In the genomic region with DNA sequence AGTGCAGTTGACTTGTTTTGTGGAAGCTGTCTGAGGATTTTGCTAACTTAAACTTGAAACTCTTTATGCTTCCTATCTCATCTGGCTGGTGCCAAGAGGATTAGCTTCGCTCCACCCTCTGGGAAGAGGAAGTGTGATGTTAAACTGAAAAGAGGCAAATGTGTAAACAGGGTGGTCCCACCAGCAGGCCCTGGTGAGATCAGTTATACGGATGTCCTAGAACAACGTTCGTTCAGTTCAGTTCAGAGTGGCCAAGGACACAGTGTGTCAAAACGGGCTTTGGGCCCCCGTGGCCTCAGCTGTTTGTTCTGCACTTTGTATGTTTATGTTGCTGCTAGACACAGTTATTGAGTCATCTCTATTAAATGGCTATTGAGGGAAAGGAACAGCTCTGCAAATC, we compare ENCODE assay signal across 20 mouse cellular contexts. TPM values are rescaled to one million over a fixed set of nuclear protein-coding genes. Genes with fewer than 3 reads are reported as not detected.
DNase-seq lines count a peak whose midpoint lies in the region; ATAC-seq and TF ChIP-seq lines count a peak whose summit lies in the region.
"Had no signal": no experiment of that assay in that cellular context is flagged by ENCODE, and none has a peak within 500 bp of the region (broad histone marks: within the 10 kb centered on the region; RNA-seq: fewer than 3 reads in every experiment).

No protein-coding gene starts in this region.

- no peak overlapping the region for H3K4me3 ChIP-seq in liver, embryonic 16.5 days (ENCODE audit: low read depth, low read length)
- H3K4me3 ChIP-seq in liver, embryonic 12.5 days: no peak overlapping the region
- H3K4me3 ChIP-seq in stomach, postnatal 0 days (ENCODE audit: low read depth, low read length): no peak overlapping the region
- H3K4me3 ChIP-seq: embryonic facial prominence, embryonic 13.5 days; hindbrain, embryonic 10.5 days; liver, embryonic 15.5 days; stomach, embryonic 15.5 days had no signal

- ATAC-seq in liver, embryonic 16.5 days (ENCODE audit: low read depth): peak; percentile 58; the same call in 1 of the 2 replicates
- no peak for ATAC-seq in liver, embryonic 12.5 days
- ATAC-seq in stomach, postnatal 0 days (ENCODE audit: low FRiP score, low TSS enrichment): peak; percentile 72; the same call in 1 of the 2 replicates
- ATAC-seq: forebrain, embryonic 14.5 days had no signal

- TF ChIP-seq EP300 in stomach, postnatal 0 days (optimal IDR thresholded peaks at IDR 0.05): no peak

- no peak for TF ChIP-seq CTCF in stomach, postnatal 0 days (IDR thresholded peaks at IDR 0.05; ENCODE audit: low read depth)

- H3K36me3 ChIP-seq in liver, embryonic 16.5 days (ENCODE audit: control insufficient read depth, insufficient read depth): no peaks in the 10 kb centered on the region
- no peaks in the 10 kb centered on the region for H3K36me3 ChIP-seq in liver, embryonic 12.5 days
- H3K36me3 ChIP-seq in stomach, postnatal 0 days (ENCODE audit: control insufficient read depth, insufficient read depth, low read length): no peaks in the 10 kb centered on the region
- H3K36me3 ChIP-seq: embryonic facial prominence, embryonic 13.5 days; hindbrain, embryonic 10.5 days; liver, embryonic 15.5 days; stomach, embryonic 15.5 days had no signal

- H3K27ac ChIP-seq in liver, embryonic 16.5 days (ENCODE audit: low read length): no peak overlapping the region
- H3K27ac ChIP-seq in liver, embryonic 12.5 days: no peak overlapping the region
- H3K27ac ChIP-seq in stomach, postnatal 0 days (replicated peaks): no peak overlapping the region
- H3K27ac ChIP-seq: embryonic facial prominence, embryonic 13.5 days; hindbrain, embryonic 10.5 days; liver, embryonic 15.5 days; stomach, embryonic 15.5 days had no signal

- H3K27me3 ChIP-seq in liver, embryonic 16.5 days (ENCODE audit: control insufficient read depth, insufficient read depth, low read depth, low read length): no peaks in the 10 kb centered on the region
- H3K27me3 ChIP-seq in liver, embryonic 12.5 days (replicated peaks): no peaks in the 10 kb centered on the region
- H3K27me3 ChIP-seq in stomach, postnatal 0 days (ENCODE audit: control insufficient read depth, insufficient read depth, low read length): no peaks in the 10 kb centered on the region
- H3K27me3 ChIP-seq: embryonic facial prominence, embryonic 13.5 days; liver, embryonic 15.5 days; stomach, embryonic 15.5 days had no signal

- no peaks in the 10 kb centered on the region for H3K4me1 ChIP-seq in liver, embryonic 16.5 days (ENCODE audit: control insufficient read depth, low read depth, low read length)
- peaks cover 5% of the 10 kb centered on the region for H3K4me1 ChIP-seq in liver, embryonic 12.5 days
- no peaks in the 10 kb centered on the region for H3K4me1 ChIP-seq in stomach, postnatal 0 days (replicated peaks; ENCODE audit: control insufficient read depth, insufficient read depth)
- H3K4me1 ChIP-seq: embryonic facial prominence, embryonic 13.5 days had no signal

- no peak overlapping the region for H3K4me2 ChIP-seq in liver, embryonic 16.5 days (ENCODE audit: low read depth, low read length)
- no peak overlapping the region for H3K4me2 ChIP-seq in liver, embryonic 12.5 days
- H3K4me2 ChIP-seq in stomach, postnatal 0 days (replicated peaks; ENCODE audit: low read depth): no peak overlapping the region
- H3K4me2 ChIP-seq: embryonic facial prominence, embryonic 13.5 days; liver, embryonic 15.5 days; stomach, embryonic 15.5 days had no signal

- peak; percentile 46 to 72 for DNase-seq in adrenal gland, adult (ENCODE audit: inconsistent age in 2 of 2, low spot score in 1 of 2)
- DNase-seq in adrenal gland, adult 2 months: no peak
- DNase-seq in urinary bladder, postnatal 36 days (ENCODE audit: low spot score in 2 of 2): peak; percentile 11 to 18
- no peak for DNase-seq in urinary bladder, postnatal 25 days (ENCODE audit: low spot score)
- DNase-seq in stomach, postnatal 0 days (ENCODE audit: low spot score): no peak
- DNase-seq in layer of hippocampus, postnatal 36 days: no peak
- DNase-seq: cerebellum, adult 9-10 months; gastrocnemius, postnatal 25 days; kidney, adult 9 months; kidney, postnatal 25 days; layer of hippocampus, adult 9-11 months; right cerebral cortex, postnatal 25 days; thymus, postnatal 14 days had no signal

- 48% methylated on average over 6 of the region's 6 CpGs for WGBS in liver, embryonic 16.5 days (ENCODE audit: insufficient replicate concordance)
- WGBS in liver, embryonic 12.5 days (ENCODE audit: insufficient replicate concordance): 70% methylated on average over 6 of the region's 6 CpGs
- 35% methylated on average over 6 of the region's 6 CpGs for WGBS in stomach, postnatal 0 days

- no peaks in the 10 kb centered on the region for H3K9me3 ChIP-seq in liver, embryonic 16.5 days (replicated peaks; ENCODE audit: control insufficient read depth, low read length)
- no peaks in the 10 kb centered on the region for H3K9me3 ChIP-seq in liver, embryonic 12.5 days (replicated peaks)
- no peaks in the 10 kb centered on the region for H3K9me3 ChIP-seq in stomach, postnatal 0 days (ENCODE audit: control insufficient read depth, low read length)
- H3K9me3 ChIP-seq: embryonic facial prominence, embryonic 13.5 days; hindbrain, embryonic 10.5 days; liver, embryonic 15.5 days; stomach, embryonic 15.5 days had no signal

- H3K9ac ChIP-seq in liver, embryonic 16.5 days (ENCODE audit: low read depth, low read length): no peak overlapping the region
- no peak overlapping the region for H3K9ac ChIP-seq in liver, embryonic 12.5 days
- H3K9ac ChIP-seq in stomach, postnatal 0 days (ENCODE audit: low read length): no peak overlapping the region
- H3K9ac ChIP-seq: embryonic facial prominence, embryonic 13.5 days; liver, embryonic 15.5 days; stomach, embryonic 15.5 days had no signal

RNA-seq across cellular contexts. Expression of a gene that starts 36.9 kb away (rescaled TPM):
- total RNA-seq in adrenal gland, adult 2 months (2021): 100 to 1,000 TPM; 169 to 179 TPM
- 30.4 and 38.5 TPM in 2 replicates for polyA plus RNA-seq in adrenal gland, adult 2 months (2012; rRNA removed)
- polyA plus RNA-seq in liver, embryonic 16.5 days (2015; fragmentation: Nextera tagmentation; extraction: Ambion mirVana): 122 and 124 TPM in 2 replicates
- polyA plus RNA-seq in liver, embryonic 12.5 days (2016; fragmentation: Nextera tagmentation; extraction: Ambion mirVana): 138 TPM in 2 replicates
- polyA plus RNA-seq in stomach, postnatal 0 days (2015; fragmentation: Nextera tagmentation; extraction: Ambion mirVana): 173 and 187 TPM in 2 replicates
- 100 to 1,000 TPM; 115 to 118 TPM for total RNA-seq in layer of hippocampus, postnatal 36 days (2021)

Comparison
In these comparisons a context has a peak if more than half of its experiments do, and no peak if none do; other contexts are left out.
1. DNase-seq: peak in adrenal gland, adult (2 of 2) and urinary bladder, postnatal 36 days (2 of 2); none in adrenal gland, adult 2 months (single experiment), urinary bladder, postnatal 25 days (single experiment), stomach, postnatal 0 days (single experiment) and layer of hippocampus, postnatal 36 days (0 of 2).